ENCODE assay signal across 13 mouse cellular contexts in genomic region chr13:109581284-109582070, GRCm38 (mm10).
DNase-seq lines count a peak whose midpoint lies in the region; ATAC-seq and TF ChIP-seq lines count a peak whose summit lies in the region.
"Had no signal": no experiment of that assay in that cellular context is flagged by ENCODE, and none has a peak within 500 bp of the region (broad histone marks: within the 10 kb centered on the region; RNA-seq: fewer than 3 reads in every experiment).

No protein-coding gene starts in this region.

- no peak overlapping the region for H3K4me3 ChIP-seq in embryonic facial prominence, embryonic 13.5 days
- H3K4me3 ChIP-seq in embryonic facial prominence, embryonic 10.5 days, result no peak overlapping the region
- H3K4me3 ChIP-seq in layer of hippocampus, adult 2 months, result peak overlapping the region; percentile 42
- peak overlapping the region; percentile 21; the same call in 1 of the 2 replicates for H3K4me3 ChIP-seq in heart, embryonic 15.5 days
- H3K4me3 ChIP-seq: embryonic facial prominence, embryonic 12.5 days; liver, embryonic 13.5 days; myocyte had no signal

- peaks cover 8% of the 10 kb centered on the region for H3K4me1 ChIP-seq in embryonic facial prominence, embryonic 13.5 days
- H3K4me1 ChIP-seq in embryonic facial prominence, embryonic 10.5 days, result no peaks in the 10 kb centered on the region
- no peaks in the 10 kb centered on the region for H3K4me1 ChIP-seq in heart, embryonic 15.5 days (replicated peaks)
- H3K4me1 ChIP-seq: embryonic facial prominence, embryonic 12.5 days; liver, embryonic 13.5 days had no signal

- no peak overlapping the region for H3K9ac ChIP-seq in embryonic facial prominence, embryonic 13.5 days
- no peak overlapping the region for H3K9ac ChIP-seq in heart, embryonic 15.5 days
- H3K9ac ChIP-seq: embryonic facial prominence, embryonic 12.5 days; liver, embryonic 13.5 days had no signal

- H3K4me2 ChIP-seq in embryonic facial prominence, embryonic 13.5 days, result 0 out of 2 replicates have a peak overlapping the region, but pooled peaks have one; percentile 26
- peak overlapping the region; percentile 43 for H3K4me2 ChIP-seq in heart, embryonic 15.5 days
- H3K4me2 ChIP-seq: embryonic facial prominence, embryonic 12.5 days; liver, embryonic 13.5 days had no signal

- H3K27ac ChIP-seq in embryonic facial prominence, embryonic 13.5 days, result no peak overlapping the region
- no peak overlapping the region for H3K27ac ChIP-seq in embryonic facial prominence, embryonic 10.5 days (replicated peaks)
- peak overlapping the region; percentile 41 for H3K27ac ChIP-seq in layer of hippocampus, adult 2 months
- H3K27ac ChIP-seq in heart, embryonic 15.5 days, result no peak overlapping the region
- H3K27ac ChIP-seq: embryonic facial prominence, embryonic 12.5 days; liver, embryonic 13.5 days had no signal

- no peak for TF ChIP-seq CTCF in layer of hippocampus, adult 2 months (conservative IDR thresholded peaks at IDR 0.05)
- TF ChIP-seq CTCF in Patski (IDR thresholded peaks at IDR 0.05), result no peak

- POLR2A ChIA-PET in Patski (lab: Charles Lee), result interaction anchor here (0.7 kb wide), 1 partner anchor 17 kb away, joined by 3 read pairs; no protein-coding TSS in a partner anchor

- H3K9me3 ChIP-seq in embryonic facial prominence, embryonic 13.5 days, result no peaks in the 10 kb centered on the region
- no peaks in the 10 kb centered on the region for H3K9me3 ChIP-seq in embryonic facial prominence, embryonic 10.5 days
- no peaks in the 10 kb centered on the region for H3K9me3 ChIP-seq in heart, embryonic 15.5 days (replicated peaks)
- H3K9me3 ChIP-seq: embryonic facial prominence, embryonic 12.5 days; liver, embryonic 13.5 days had no signal

- CTCF ChIA-PET in Patski (lab: Charles Lee), result interaction anchor here (1.2 to 2.0 kb wide), 4 partner anchors 10 to 352 kb away, joined by 3 to 5 read pairs (median 4); no protein-coding TSS in a partner anchor

- H3K27me3 ChIP-seq in embryonic facial prominence, embryonic 13.5 days, result no peaks in the 10 kb centered on the region
- H3K27me3 ChIP-seq in embryonic facial prominence, embryonic 10.5 days (replicated peaks; ENCODE audit: low read depth, poor library complexity, severe bottlenecking), result no peaks in the 10 kb centered on the region
- no peaks in the 10 kb centered on the region for H3K27me3 ChIP-seq in Patski
- no peaks in the 10 kb centered on the region for H3K27me3 ChIP-seq in heart, embryonic 15.5 days
- H3K27me3 ChIP-seq: embryonic facial prominence, embryonic 12.5 days; liver, embryonic 13.5 days had no signal

- WGBS in embryonic facial prominence, embryonic 13.5 days, result 66% methylated on average over 16 of the region's 16 CpGs
- WGBS in embryonic facial prominence, embryonic 10.5 days, result 82% methylated on average over 16 of the region's 16 CpGs
- WGBS in heart, embryonic 15.5 days, result 64% methylated on average over 16 of the region's 16 CpGs

- ATAC-seq in embryonic facial prominence, embryonic 13.5 days (ENCODE audit: insufficient number of reproducible peaks, insufficient read depth, low FRiP score, low TSS enrichment, low read depth), result no peak
- peak; percentile 32 for ATAC-seq in Patski
- ATAC-seq in heart, embryonic 15.5 days (replicated peaks; ENCODE audit: insufficient number of reproducible peaks, insufficient read depth, low FRiP score, low read depth), result no peak
- ATAC-seq: forebrain, embryonic 16.5 days had no signal

- in situ Hi-C loops in Patski (cut with MboI; ENCODE audit: low pct_unique_long_range_greater_than_20kb), result no loop called here

- no peak for DNase-seq in embryonic facial prominence, embryonic 10.5 days (ENCODE audit: low spot score)
- peak in 1 of 2 experiments; percentile 24 for DNase-seq in layer of hippocampus, adult 2 months (ENCODE audit: low spot score in 2 of 2)
- no peak for DNase-seq in layer of hippocampus, postnatal 10 days (ENCODE audit: low spot score in 2 of 2)
- DNase-seq in Patski (ENCODE audit: low read depth, low spot score), result peak; percentile 28
- DNase-seq in lung, postnatal 14 days, result no peak
- DNase-seq in adipocyte (ENCODE audit: low spot score), result no peak
- DNase-seq: liver, embryonic 13.5 days; lung, postnatal 4 days had no signal

- H3K36me3 ChIP-seq in embryonic facial prominence, embryonic 13.5 days, result no peaks in the 10 kb centered on the region
- no peaks in the 10 kb centered on the region for H3K36me3 ChIP-seq in embryonic facial prominence, embryonic 10.5 days (replicated peaks)
- H3K36me3 ChIP-seq in heart, embryonic 15.5 days, result no peaks in the 10 kb centered on the region
- H3K36me3 ChIP-seq: embryonic facial prominence, embryonic 12.5 days; liver, embryonic 13.5 days had no signal

Comparison
In these comparisons a context has a peak if more than half of its experiments do, and no peak if none do; other contexts are left out.
1. H3K4me3 ChIP-seq: peak in layer of hippocampus, adult 2 months (single experiment) and heart, embryonic 15.5 days (single experiment); none in embryonic facial prominence, embryonic 13.5 days (single experiment) and embryonic facial prominence, embryonic 10.5 days (single experiment).